Mouse (Mus musculus) MEL (cell line): ENCODE measurements at regions not wholly inside any gene's neighbourhood (a gene's known extent, or its start where the extent isn't known, plus 50 kb on each side); places are given as distances from the start of the nearest gene placed in this dataset.

Experiments used
- DNase-seq: peaks from one replicate; pipeline ENCODE4 v3.0.0; 2011; ENCODE audit warnings: low read depth, low spot score
- H3K27ac ChIP-seq: 2 replicates; pipeline ENCODE4 v1.5.1; 2012; ENCODE audit warnings: low read depth, mild to moderate bottlenecking, control low read depth, low read length, moderate library complexity; ENCODE audit not compliant: control insufficient read depth
- H3K27me3 ChIP-seq, 2 experiments: fragments of 150-350 bp in 1 of 2; sonication (generic) in 1 of 2; 2 replicates each; pipeline ENCODE4 v1.6.1; 2012; ENCODE audit warnings: low read length in 2 of 2, mild to moderate bottlenecking in 2 of 2, improper control_type of control experiment in 1 of 2, moderate library complexity in 1 of 2; ENCODE audit not compliant: insufficient read depth in 2 of 2, control insufficient read depth in 1 of 2
- H3K36me3 ChIP-seq, 2 experiments: 2 replicates each; pipeline ENCODE4 v1.6.1; 2012 to 2014; ENCODE audit warnings: low read length in 2 of 2, improper control_type of control experiment in 1 of 2, inconsistent platforms in 1 of 2, mild to moderate bottlenecking in 1 of 2; ENCODE audit not compliant: insufficient read depth in 2 of 2, control insufficient read depth in 1 of 2
- H3K4me1 ChIP-seq, 2 experiments: fragments of 150-350 bp in 1 of 2; sonication (generic) in 1 of 2; 2 replicates each; pipeline ENCODE4 v1.6.1; 2012; ENCODE audit warnings: low read length in 2 of 2, improper control_type of control experiment in 1 of 2, mild to moderate bottlenecking in 1 of 2; ENCODE audit not compliant: insufficient read depth in 2 of 2, control insufficient read depth in 1 of 2
- H3K4me3 ChIP-seq, 2 experiments: fragments of 150-350 bp in 1 of 2; sonication (generic) in 1 of 2; 2 replicates each; pipeline ENCODE4 v1.5.1; 2012; ENCODE audit warnings: low read depth in 2 of 2, low read length in 2 of 2, mild to moderate bottlenecking in 2 of 2, moderate library complexity in 2 of 2, control low read depth in 1 of 2, improper control_type of control experiment in 1 of 2; ENCODE audit not compliant: control insufficient read depth in 1 of 2, insufficient read depth in 1 of 2
- H3K79me2 ChIP-seq: 2 replicates; pipeline ENCODE4 v1.6.1; 2012; ENCODE audit warnings: mild to moderate bottlenecking, low read length, moderate library complexity; ENCODE audit not compliant: control insufficient read depth, poor library complexity, insufficient read depth
- H3K9ac ChIP-seq: 2 replicates; pipeline ENCODE4 v1.6.1; 2012; ENCODE audit warnings: low read depth, mild to moderate bottlenecking, control low read depth, low read length, moderate library complexity; ENCODE audit not compliant: control insufficient read depth, poor library complexity, severe bottlenecking
- H3K9me3 ChIP-seq: fragments of 150-350 bp; sonication (generic); replicated peaks from 2 replicates; pipeline ENCODE4 v1.6.1; 2012; ENCODE audit warnings: mild to moderate bottlenecking, low read length, improper control_type of control experiment, moderate library complexity; ENCODE audit not compliant: insufficient read depth
- CHD1 ChIP-seq: IDR thresholded peaks from 2 replicates; pipeline ENCODE4 v1.6.1; 2012; ENCODE audit warnings: low read depth, mild to moderate bottlenecking, inconsistent platforms, low read length, improper control_type of control experiment
- CHD2 ChIP-seq: IDR thresholded peaks from 2 replicates; pipeline ENCODE4 v1.6.1; 2011; ENCODE audit warnings: low read length, improper control_type of control experiment
- ELF1 ChIP-seq: IDR thresholded peaks from 2 replicates; pipeline ENCODE4 v1.6.1; 2014; ENCODE audit warnings: low read depth, mild to moderate bottlenecking, inconsistent platforms, low read length, improper control_type of control experiment, moderate library complexity
- GABPA ChIP-seq: IDR thresholded peaks from 2 replicates; pipeline ENCODE4 v1.6.1; 2012; ENCODE audit warnings: low read depth, mild to moderate bottlenecking, inconsistent platforms, low read length, improper control_type of control experiment, moderate library complexity
- JUND ChIP-seq: IDR thresholded peaks from 2 replicates; pipeline ENCODE4 v1.6.1; 2011; ENCODE audit warnings: low read depth, mild to moderate bottlenecking, improper control_type of control experiment, low read length
- MAFK ChIP-seq: IDR thresholded peaks from 2 replicates; pipeline ENCODE4 v1.6.1; 2011; ENCODE audit warnings: low read depth, mild to moderate bottlenecking, low read length, improper control_type of control experiment, borderline replicate concordance
- MAZ ChIP-seq: IDR thresholded peaks from 2 replicates; pipeline ENCODE4 v1.6.1; 2012; ENCODE audit warnings: low read depth, mild to moderate bottlenecking, inconsistent platforms, low read length, improper control_type of control experiment
- MEF2A ChIP-seq: IDR thresholded peaks from 2 replicates; pipeline ENCODE4 v1.6.1; 2014; ENCODE audit warnings: low read depth, mild to moderate bottlenecking, inconsistent platforms, low read length, improper control_type of control experiment; ENCODE audit not compliant: poor library complexity, insufficient replicate concordance, severe bottlenecking; ENCODE audit errors: extremely low read depth
- MXI1 ChIP-seq: IDR thresholded peaks from 2 replicates; pipeline ENCODE4 v1.6.1; 2011; ENCODE audit warnings: mild to moderate bottlenecking, low read depth, low read length, improper control_type of control experiment
- POLR2AphosphoS2 ChIP-seq: IDR thresholded peaks from 2 replicates; pipeline ENCODE4 v1.6.1; 2011; ENCODE audit warnings: low read length, improper control_type of control experiment
- POLR2AphosphoS5 ChIP-seq: IDR thresholded peaks from 2 replicates; pipeline ENCODE4 v1.6.1; 2012; ENCODE audit warnings: low read depth, borderline replicate concordance, mild to moderate bottlenecking, inconsistent platforms, low read length, moderate library complexity, mixed read lengths
- TAL1 ChIP-seq: IDR thresholded peaks from 2 replicates; pipeline ENCODE4 v1.6.1; 2012; ENCODE audit warnings: mild to moderate bottlenecking, inconsistent platforms, low read length, moderate library complexity, mixed read lengths
- TCF12 ChIP-seq: IDR thresholded peaks from 2 replicates; pipeline ENCODE4 v1.6.1; 2014; ENCODE audit warnings: low read depth, mild to moderate bottlenecking, inconsistent platforms, low read length, improper control_type of control experiment, moderate library complexity
- UBTF ChIP-seq: IDR thresholded peaks from 2 replicates; pipeline ENCODE4 v1.6.1; 2012; ENCODE audit warnings: low read depth, mild to moderate bottlenecking, inconsistent platforms, low read length, improper control_type of control experiment, moderate library complexity, borderline replicate concordance; ENCODE audit not compliant: insufficient read depth
- USF2 ChIP-seq, 2 experiments: IDR thresholded peaks; 2 replicates each; pipeline ENCODE4 v1.6.1; 2011 to 2012; ENCODE audit warnings: improper control_type of control experiment in 2 of 2, low read length in 2 of 2, borderline replicate concordance in 1 of 2, inconsistent platforms in 1 of 2, low read depth in 1 of 2, mild to moderate bottlenecking in 1 of 2; ENCODE audit not compliant: insufficient read depth in 1 of 2
- ZMIZ1 ChIP-seq: IDR thresholded peaks from 2 replicates; pipeline ENCODE4 v1.6.1; 2012; ENCODE audit warnings: low read depth, mild to moderate bottlenecking, inconsistent platforms, low read length, improper control_type of control experiment, moderate library complexity
- ZNF384 ChIP-seq: IDR thresholded peaks from 2 replicates; pipeline ENCODE4 v1.6.1; 2012; ENCODE audit warnings: low read depth, mild to moderate bottlenecking, inconsistent platforms, low read length, improper control_type of control experiment

DNA sequence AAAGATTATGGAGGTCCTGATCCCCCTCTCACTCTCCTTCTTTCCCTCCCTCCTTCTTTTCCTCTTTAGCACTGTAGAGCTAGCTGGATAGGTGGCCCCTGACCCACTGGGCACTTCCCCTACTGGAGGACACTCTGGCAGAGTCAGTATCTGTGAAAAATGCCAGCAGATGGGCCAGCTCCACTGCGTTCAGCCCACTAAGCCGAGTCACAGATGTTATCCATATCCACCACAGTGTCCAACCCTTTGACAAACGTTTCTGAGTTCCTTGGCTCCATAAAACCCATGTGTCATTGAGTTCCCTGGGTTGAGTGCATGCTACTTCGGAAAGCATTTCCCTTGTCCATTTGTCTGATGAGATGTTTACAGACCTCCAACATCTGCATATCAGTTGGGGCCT is 149.9 kb downstream of the Lyplal1 start:
- TF ChIP-seq POLR2AphosphoS5 (no peak), UBTF (no peak), MAFK (no peak)
- Histone ChIP-seq H3K27ac (no peak overlapping the region), H3K79me2 (no peaks in the 10 kb centered on the region), H3K27me3 (no peaks in the 10 kb centered on the region), H3K9ac (no peak overlapping the region), H3K4me3 (no peak overlapping the region), H3K9me3 (no peaks in the 10 kb centered on the region), H3K4me1 (no peaks in the 10 kb centered on the region), H3K36me3 (no peaks in the 10 kb centered on the region)
- no peak for DNase-seq

DNA sequence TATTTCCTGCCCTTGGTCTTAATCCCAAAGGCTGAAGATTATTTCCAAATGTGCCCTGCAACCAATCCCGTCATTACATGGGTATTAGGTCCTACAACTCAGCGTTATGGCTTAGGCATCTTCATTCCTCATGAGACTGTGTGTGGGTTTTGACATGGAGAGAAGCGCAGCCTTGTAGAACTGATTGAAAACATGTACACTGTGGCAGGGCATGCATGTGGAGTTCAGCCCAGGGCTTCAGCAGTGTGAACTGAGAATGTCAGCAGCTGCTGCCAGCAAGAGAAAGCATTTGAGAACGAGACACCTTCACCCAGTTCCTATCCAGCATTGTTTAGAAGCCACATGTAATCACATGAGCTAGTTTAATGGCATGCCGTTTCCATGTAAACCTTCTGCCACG is 149.3 kb downstream of the Lyplal1 start:
- Histone ChIP-seq H3K36me3 (no peaks in the 10 kb centered on the region), H3K4me3 (no peak overlapping the region), H3K79me2 (no peaks in the 10 kb centered on the region), H3K9me3 (no peaks in the 10 kb centered on the region), H3K27ac (no peak overlapping the region), H3K27me3 (no peaks in the 10 kb centered on the region), H3K4me1 (no peaks in the 10 kb centered on the region), H3K9ac (no peak overlapping the region)
- TF ChIP-seq TCF12 (no peak), POLR2AphosphoS2 (no peak), CHD2 (no peak), MXI1 (no peak), CHD1 (no peak), JUND (no peak)
- DNase-seq, result no peak

DNA sequence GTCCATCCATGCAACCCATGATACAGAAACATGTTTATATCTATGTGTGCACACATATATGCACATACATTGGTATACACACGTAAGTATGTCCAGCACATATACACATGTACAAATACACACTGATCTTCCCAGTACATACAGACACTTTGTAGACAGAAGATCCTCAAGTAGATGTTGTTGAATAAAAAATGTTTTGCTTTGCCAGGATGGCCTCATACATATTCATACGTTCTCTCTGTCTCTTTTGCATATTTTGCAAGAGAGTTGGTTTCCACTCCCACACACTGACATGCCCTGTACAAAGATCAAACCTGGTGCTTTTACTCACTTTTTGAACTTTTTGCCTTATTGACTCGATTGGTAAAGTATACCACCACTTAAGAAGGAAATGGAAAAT is 148.5 kb downstream of the Lyplal1 start:
- no peak for DNase-seq
- Histone ChIP-seq H3K27ac (no peak overlapping the region), H3K9me3 (no peaks in the 10 kb centered on the region), H3K27me3 (no peaks in the 10 kb centered on the region), H3K36me3 (no peaks in the 10 kb centered on the region), H3K4me3 (no peak overlapping the region), H3K79me2 (no peaks in the 10 kb centered on the region), H3K9ac (no peak overlapping the region), H3K4me1 (no peaks in the 10 kb centered on the region)
- TF ChIP-seq MEF2A (no peak), TAL1 (no peak), ELF1 (no peak), GABPA (no peak), USF2 (IDR thresholded peaks at IDR 0.05; ENCODE audit: borderline replicate concordance in 1 of 2, insufficient read depth in 1 of 2, low read depth in 1 of 2, low read length in 2 of 2) (no peak), MAZ (no peak), ZMIZ1 (no peak), ZNF384 (no peak)
